Mouse (Mus musculus) liver, embryonic 12.5 days (tissue): ENCODE measurements around the gene Ccdc175. TPM values are rescaled to one million over a fixed set of nuclear protein-coding genes. Genes with fewer than 3 reads are reported as not detected.

Experiments
- ATAC-seq: fragments of 200-750 bp; cut with Nextera tagmentation; 2 replicates; pipeline ENCODE4 v1.8.0; 2017; ENCODE audit warnings: moderate number of reproducible peaks, mild to moderate bottlenecking, moderate library complexity
- H3K27ac ChIP-seq: fragments of 300-500 bp; sonication (generic); 2 replicates; pipeline ENCODE4 v1.5.1; 2016; ENCODE audit warnings: mild to moderate bottlenecking
- H3K27me3 ChIP-seq: fragments of 300-500 bp; sonication (generic); replicated peaks from 2 replicates; pipeline ENCODE4 v1.6.1; 2016; ENCODE audit warnings: mild to moderate bottlenecking, moderate library complexity
- H3K36me3 ChIP-seq: fragments of 300-500 bp; sonication (generic); 2 replicates; pipeline ENCODE4 v1.6.1; 2016; ENCODE audit warnings: mild to moderate bottlenecking, moderate library complexity
- H3K4me1 ChIP-seq: fragments of 300-500 bp; sonication (generic); 2 replicates; pipeline ENCODE4 v1.6.1; 2016
- H3K4me2 ChIP-seq: fragments of 300-500 bp; sonication (generic); 2 replicates; pipeline ENCODE4 v1.6.1; 2016; ENCODE audit warnings: mild to moderate bottlenecking, moderate library complexity
- H3K4me3 ChIP-seq: fragments of 300-500 bp; sonication (generic); 2 replicates; pipeline ENCODE4 v1.5.1; 2016; ENCODE audit warnings: mild to moderate bottlenecking, moderate library complexity
- H3K9ac ChIP-seq: fragments of 300-500 bp; sonication (generic); 2 replicates; pipeline ENCODE4 v1.6.1; 2016; ENCODE audit warnings: mild to moderate bottlenecking, moderate library complexity
- H3K9me3 ChIP-seq: fragments of 300-500 bp; sonication (generic); replicated peaks from 2 replicates; pipeline ENCODE4 v1.6.1; 2016; ENCODE audit warnings: mild to moderate bottlenecking, moderate library complexity
- WGBS: fragments of 180-500 bp; shearing (Covaris S2); methylation state at CpG from one replicate; pipeline ENCODE4 v1.1.7; 2016; ENCODE audit not compliant: insufficient replicate concordance; 5-methylcytosine and 5-hydroxymethylcytosine counted together
- polyA plus RNA-seq: library from polyadenylated mRNA; unstranded; fragments of >200 nt; fragmentation: Nextera tagmentation; extraction: Ambion mirVana; gene quantifications from 2 replicates; pipeline ENCODE4 v1.2.1, GENCODE M21; 2016

The Ccdc175 gene
- not detected in 2 replicates for polyA plus RNA-seq

GRCm38 (mm10) chr12:72184929-72185328 lies at the start of gene Ccdc175:
Gene Ccdc175 (minus strand): TSS chr12:72185029.
- H3K4me1 ChIP-seq, result no peaks in the 10 kb centered on the region

GRCm38 (mm10) chr12:72234151-72234550 lies 49.3 kb upstream of the Ccdc175 start:
- peaks cover 8% of the 10 kb centered on the region; the same call in 1 of the 2 replicates for H3K4me1 ChIP-seq
- H3K4me3 ChIP-seq, result no peak overlapping the region
- no peaks in the 10 kb centered on the region for H3K9me3 ChIP-seq
- no peak overlapping the region for H3K4me2 ChIP-seq
- no peak overlapping the region for H3K9ac ChIP-seq
- 60% methylated on average over 3 of the region's 3 CpGs for WGBS
- no peak overlapping the region for H3K27ac ChIP-seq
- no peak for ATAC-seq
- no peaks in the 10 kb centered on the region for H3K36me3 ChIP-seq
- H3K27me3 ChIP-seq, result peaks cover 46% of the 10 kb centered on the region

More at GRCm38 (mm10) chr12:72184929-72185328, at the start of gene Ccdc175:
- Histone ChIP-seq H3K9me3 (no peaks in the 10 kb centered on the region), H3K27me3 (no peaks in the 10 kb centered on the region), H3K9ac (no peak within 1 kb of the TSS), H3K4me3 (no peak within 1 kb of the TSS), H3K27ac (no peak within 1 kb of the TSS), H3K4me2 (no peak within 1 kb of the TSS), H3K36me3 (no peaks in the 10 kb centered on the region)
- no peak for ATAC-seq
- WGBS, result 62% methylated on average over 12 of the region's 12 CpGs

- Histone ChIP-seq H3K4me3 (no peak overlapping the region), H3K9me3 (no peaks in the 10 kb centered on the region), H3K36me3 (no peaks in the 10 kb centered on the region), H3K4me1 (peaks cover 8% of the 10 kb centered on the region; the same call in 1 of the 2 replicates), H3K9ac (no peak overlapping the region), H3K27ac (no peak overlapping the region), H3K4me2 (no peak overlapping the region), H3K27me3 (peaks cover 36% of the 10 kb centered on the region)
- ATAC-seq, result no peak
- whole genome bisulfite sequencing, result 74% methylated on average over 19 of the region's 19 CpGs
Observed at GRCm38 (mm10) chr12:72232826-72233790, 48.3 kb upstream of the Ccdc175 start.

DNA sequence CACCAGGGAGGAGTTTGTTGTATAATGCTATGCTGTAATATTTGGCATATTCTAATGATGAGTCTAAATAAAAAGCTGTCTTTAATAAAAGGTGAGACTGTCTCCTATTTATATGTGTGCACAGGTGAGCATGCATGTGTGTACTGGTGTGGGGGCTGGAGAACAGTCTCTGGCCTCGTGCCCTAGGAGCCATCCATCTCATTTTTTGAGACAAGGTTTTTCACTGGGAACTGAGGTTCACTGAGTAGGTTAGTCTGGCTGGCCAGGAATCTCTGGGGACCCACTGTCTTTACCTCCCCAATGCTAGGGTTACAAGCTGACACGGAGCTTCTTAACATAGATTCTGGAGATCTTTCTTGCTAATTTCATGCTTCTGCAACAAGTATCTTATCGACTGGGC lies 47.3 kb upstream of the Ccdc175 start:
- WGBS, result 61% methylated on average over 3 of the region's 3 CpGs
- H3K9me3 ChIP-seq, result no peaks in the 10 kb centered on the region
- H3K4me2 ChIP-seq, result no peak overlapping the region
- ATAC-seq, result no peak
- H3K4me1 ChIP-seq, result peaks cover 8% of the 10 kb centered on the region; the same call in 1 of the 2 replicates
- H3K27ac ChIP-seq, result no peak overlapping the region
- H3K9ac ChIP-seq, result no peak overlapping the region
- H3K27me3 ChIP-seq, result peaks cover 27% of the 10 kb centered on the region
- H3K4me3 ChIP-seq, result no peak overlapping the region
- no peaks in the 10 kb centered on the region for H3K36me3 ChIP-seq

DNA sequence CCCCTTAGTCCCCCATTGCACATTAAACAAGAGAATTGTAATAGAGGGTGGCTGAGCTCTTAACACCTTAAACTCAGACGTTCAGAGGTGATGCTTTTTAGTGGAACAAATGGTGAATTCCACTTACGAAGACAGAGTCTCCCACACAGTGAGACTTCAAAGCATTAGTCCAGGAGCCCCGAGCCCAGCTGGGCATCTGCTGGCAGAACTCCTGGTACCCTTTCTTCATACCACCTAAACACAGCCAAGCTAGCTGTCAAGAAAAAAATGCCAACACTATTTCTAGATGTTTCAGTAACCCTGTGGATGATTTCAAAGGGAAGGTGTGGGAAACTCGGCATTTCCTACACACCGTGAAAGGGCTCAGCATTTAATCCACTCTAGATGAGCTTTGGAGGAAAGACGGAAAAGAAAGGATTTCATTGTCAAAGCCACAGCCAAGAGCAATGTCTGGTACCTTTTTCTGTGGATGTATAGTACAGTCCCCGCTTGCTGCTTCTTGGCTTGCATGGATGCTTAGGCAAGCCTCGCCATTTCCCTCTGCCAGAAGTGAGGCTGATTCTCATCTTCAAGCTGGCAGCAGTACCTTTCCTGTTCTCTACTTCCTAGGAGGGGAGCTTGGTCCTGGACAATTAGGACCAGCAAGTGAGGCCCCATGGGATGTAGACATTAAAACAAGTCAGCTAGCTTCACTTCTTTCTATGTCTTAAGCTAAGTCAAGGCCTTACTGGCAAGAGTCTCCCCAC lies 44.8 kb upstream of the Ccdc175 start:
- no peak for ATAC-seq
- H3K9me3 ChIP-seq, result no peaks in the 10 kb centered on the region
- WGBS, result 69% methylated on average over 8 of the region's 8 CpGs
- no peak overlapping the region for H3K4me3 ChIP-seq
- H3K27ac ChIP-seq, result no peak overlapping the region
- H3K9ac ChIP-seq, result no peak overlapping the region
- no peak overlapping the region for H3K4me2 ChIP-seq
- H3K27me3 ChIP-seq, result 0 out of 2 replicates have a peak, but pooled peaks cover 3% of the 10 kb centered on the region
- no peaks in the 10 kb centered on the region for H3K36me3 ChIP-seq
- no peaks in the 10 kb centered on the region for H3K4me1 ChIP-seq

DNA sequence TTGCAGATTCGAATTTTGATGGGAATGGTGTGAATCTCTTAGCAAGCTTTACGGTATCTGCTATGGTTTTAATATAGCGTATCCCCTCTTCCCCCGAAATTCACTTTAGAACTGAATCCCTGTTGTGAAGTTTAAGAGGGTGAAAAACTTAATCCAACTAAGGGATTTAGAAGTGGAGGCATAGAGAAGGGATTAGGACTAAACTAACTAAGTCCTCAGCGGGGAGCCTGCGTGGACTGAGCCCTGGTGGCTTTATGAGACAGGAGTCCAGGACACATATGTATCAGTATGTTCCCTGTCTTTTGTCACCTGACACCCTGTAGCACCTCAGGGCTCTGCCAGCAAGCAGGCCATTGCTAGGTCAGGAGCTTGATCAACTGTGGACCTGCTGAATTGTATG lies 42.9 kb upstream of the Ccdc175 start:
- no peaks in the 10 kb centered on the region for H3K36me3 ChIP-seq
- no peak overlapping the region for H3K4me2 ChIP-seq
- H3K4me3 ChIP-seq, result no peak overlapping the region
- H3K27me3 ChIP-seq, result no peaks in the 10 kb centered on the region
- H3K9ac ChIP-seq, result no peak overlapping the region
- no peak for ATAC-seq
- no peaks in the 10 kb centered on the region for H3K9me3 ChIP-seq
- H3K27ac ChIP-seq, result no peak overlapping the region
- 71% methylated on average over 6 of the region's 6 CpGs for WGBS
- H3K4me1 ChIP-seq, result no peaks in the 10 kb centered on the region

- WGBS, result 75% methylated on average over 3 of the region's 3 CpGs
- H3K9me3 ChIP-seq, result no peaks in the 10 kb centered on the region
- no peak overlapping the region for H3K4me3 ChIP-seq
- H3K27me3 ChIP-seq, result no peaks in the 10 kb centered on the region
- no peak for ATAC-seq
- no peak overlapping the region for H3K27ac ChIP-seq
- no peak overlapping the region for H3K4me2 ChIP-seq
- H3K36me3 ChIP-seq, result no peaks in the 10 kb centered on the region
- no peaks in the 10 kb centered on the region for H3K4me1 ChIP-seq
- H3K9ac ChIP-seq, result no peak overlapping the region
Observed at GRCm38 (mm10) chr12:72225371-72225770, 40.5 kb upstream of the Ccdc175 start.

- WGBS, result 83% methylated on average over 16 of the region's 16 CpGs
- Histone ChIP-seq H3K36me3 (no peaks in the 10 kb centered on the region), H3K27ac (no peak overlapping the region), H3K27me3 (no peaks in the 10 kb centered on the region), H3K4me3 (no peak overlapping the region), H3K4me1 (no peaks in the 10 kb centered on the region), H3K4me2 (no peak overlapping the region), H3K9me3 (no peaks in the 10 kb centered on the region), H3K9ac (no peak overlapping the region)
- no peak for ATAC-seq
Observed at GRCm38 (mm10) chr12:72223557-72224102, 38.8 kb upstream of the Ccdc175 start.

DNA sequence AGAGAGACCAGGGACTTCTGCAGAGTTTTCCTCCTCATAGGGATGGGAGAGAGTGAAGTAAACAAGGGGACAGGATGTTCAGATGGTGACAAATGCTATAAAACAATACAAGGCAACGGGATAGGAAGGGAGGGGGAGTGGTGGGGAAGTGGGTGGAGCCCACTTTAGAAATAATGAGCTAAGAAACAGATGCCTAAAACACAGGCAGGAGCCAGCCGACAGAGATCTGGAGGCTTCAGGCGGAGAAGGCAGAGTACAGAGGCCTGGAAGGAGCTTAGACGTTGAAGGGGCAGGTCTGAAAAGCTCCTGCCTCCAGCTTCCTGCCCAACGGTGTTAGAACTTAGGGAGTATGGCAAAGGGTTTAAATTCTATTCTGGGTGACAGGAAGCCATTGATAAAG lies 28.7 kb upstream of the Ccdc175 start:
- Histone ChIP-seq H3K36me3 (no peaks in the 10 kb centered on the region), H3K27me3 (no peaks in the 10 kb centered on the region), H3K4me2 (no peak overlapping the region), H3K9me3 (no peaks in the 10 kb centered on the region), H3K4me3 (no peak overlapping the region), H3K9ac (no peak overlapping the region), H3K4me1 (no peaks in the 10 kb centered on the region), H3K27ac (no peak overlapping the region)
- WGBS, result 34% methylated on average over 5 of the region's 5 CpGs
- ATAC-seq, result no peak

GRCm38 (mm10) chr12:72200828-72201227 lies 16.0 kb upstream of the Ccdc175 start:
- Histone ChIP-seq H3K4me3 (no peak overlapping the region), H3K27me3 (no peaks in the 10 kb centered on the region), H3K36me3 (no peaks in the 10 kb centered on the region), H3K9ac (no peak overlapping the region), H3K9me3 (no peaks in the 10 kb centered on the region), H3K27ac (no peak overlapping the region), H3K4me2 (no peak overlapping the region), H3K4me1 (0 out of 2 replicates have a peak, but pooled peaks cover 4% of the 10 kb centered on the region)
- ATAC-seq, result no peak
- 71% methylated on average over 3 of the region's 3 CpGs for WGBS

DNA sequence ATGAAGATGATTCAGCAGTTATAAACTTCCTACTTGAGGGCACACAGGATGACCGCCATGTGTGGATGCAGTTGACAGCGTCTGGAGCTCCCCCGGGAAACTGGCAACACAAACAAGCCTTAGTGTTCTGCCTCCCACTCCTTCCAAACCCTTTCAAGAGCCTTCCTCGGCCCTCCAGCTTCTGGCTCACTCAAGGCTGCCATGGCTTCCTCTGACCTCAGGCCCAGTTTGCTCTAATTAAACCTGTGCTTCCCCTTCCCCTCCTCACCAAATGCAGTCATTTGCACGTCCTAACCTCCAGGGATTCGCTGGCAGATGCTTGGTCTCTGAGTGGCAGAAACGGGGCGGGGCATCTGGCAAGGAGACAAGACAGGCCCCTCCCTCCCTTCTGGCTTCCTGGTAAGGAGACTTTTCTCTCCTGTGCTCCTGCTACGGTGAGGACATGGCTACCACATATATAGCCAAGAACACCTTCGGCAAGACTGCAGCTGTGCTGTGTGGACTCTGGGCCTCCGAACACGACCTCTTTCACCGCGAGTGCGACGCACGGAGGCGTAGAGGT lies 13.2 kb upstream of the Ccdc175 start:
- Histone ChIP-seq H3K27ac (no peak overlapping the region), H3K4me2 (peak overlapping the region; percentile 4; the same call in 1 of the 2 replicates), H3K4me1 (0 out of 2 replicates have a peak, but pooled peaks cover 4% of the 10 kb centered on the region), H3K36me3 (no peaks in the 10 kb centered on the region), H3K27me3 (no peaks in the 10 kb centered on the region), H3K9ac (no peak overlapping the region), H3K9me3 (no peaks in the 10 kb centered on the region), H3K4me3 (no peak overlapping the region)
- 47% methylated on average over 18 of the region's 18 CpGs for WGBS
- ATAC-seq, result no peak
